Mouse (Mus musculus) hindbrain, embryonic 16.5 days (tissue): ENCODE results near the gene Ece1. TPM values are rescaled to one million over a fixed set of nuclear protein-coding genes. Genes with fewer than 3 reads are reported as not detected.
A peak's percentile ranks its signal among the peaks of the same experiment; 100 is the strongest.
"Not testable (repeated sequence)": the region's sequence is repeated elsewhere in the genome, so short reads cannot be mapped to it uniquely, and the experiment has no call there.

Experiments used
- ATAC-seq: fragments of 200-750 bp; cut with Nextera tagmentation; 2 replicates; pipeline ENCODE4 v1.8.0; 2017; ENCODE audit warnings: moderate TSS enrichment, moderate library complexity
- H3K27ac ChIP-seq: fragments of 300-500 bp; sonication (generic); 2 replicates; pipeline ENCODE4 v1.5.1; 2014; ENCODE audit warnings: low read depth, mild to moderate bottlenecking, control low read depth, low read length, moderate library complexity
- H3K27me3 ChIP-seq: fragments of 300-500 bp; sonication (generic); replicated peaks from 2 replicates; pipeline ENCODE4 v1.6.1; 2014; ENCODE audit warnings: low read length; ENCODE audit not compliant: control insufficient read depth, insufficient read depth
- H3K36me3 ChIP-seq: fragments of 300-500 bp; sonication (generic); 2 replicates; pipeline ENCODE4 v1.6.1; 2014; ENCODE audit warnings: mild to moderate bottlenecking, low read length, moderate library complexity, mixed read lengths; ENCODE audit not compliant: control insufficient read depth, insufficient read depth
- H3K4me1 ChIP-seq: fragments of 300-500 bp; sonication (generic); 2 replicates; pipeline ENCODE4 v1.6.1; 2014; ENCODE audit warnings: low read depth, low read length; ENCODE audit not compliant: control insufficient read depth, insufficient read depth
- H3K4me2 ChIP-seq: fragments of 300-500 bp; sonication (generic); 2 replicates; pipeline ENCODE4 v1.6.1; 2014; ENCODE audit warnings: mild to moderate bottlenecking, low read length, control low read depth, moderate library complexity
- H3K4me3 ChIP-seq: fragments of 300-500 bp; sonication (generic); 2 replicates; pipeline ENCODE4 v1.5.1; 2014; ENCODE audit warnings: mild to moderate bottlenecking, low read length, control low read depth, moderate library complexity
- H3K9ac ChIP-seq: fragments of 300-500 bp; sonication (generic); 2 replicates; pipeline ENCODE4 v1.6.1; 2014; ENCODE audit warnings: low read depth, mild to moderate bottlenecking, control low read depth, low read length, moderate library complexity
- H3K9me3 ChIP-seq: fragments of 300-500 bp; sonication (generic); 2 replicates; pipeline ENCODE4 v1.6.1; 2014; ENCODE audit warnings: mild to moderate bottlenecking, low read length, moderate library complexity; ENCODE audit not compliant: control insufficient read depth
- WGBS: fragments of 180-500 bp; shearing (Covaris S2); extraction: QIAGEN DNeasy Blood & Tissue Kit; methylation state at CpG from one replicate; pipeline ENCODE4 v1.1.7; 2014; 5-methylcytosine and 5-hydroxymethylcytosine counted together
- polyA plus RNA-seq: library from polyadenylated mRNA; unstranded; fragments of >200 nt; fragmentation: Nextera tagmentation; extraction: Ambion mirVana; gene quantifications from 2 replicates; pipeline ENCODE4 v1.2.1, GENCODE M21; 2015

Gene Ece1
- polyA plus RNA-seq, 1 experiment from 2014 or later: 18.5 TPM

- H3K9ac ChIP-seq: no peak overlapping the region
- H3K27ac ChIP-seq: no peak overlapping the region
- no peak overlapping the region for H3K4me2 ChIP-seq
- H3K36me3 ChIP-seq: peaks cover 32% of the 10 kb centered on the region
- peak; percentile 7; the same call in 1 of the 2 replicates for ATAC-seq
- no peak overlapping the region for H3K4me3 ChIP-seq
- H3K27me3 ChIP-seq: no peaks in the 10 kb centered on the region
- H3K9me3 ChIP-seq: 0 out of 2 replicates have a peak, but pooled peaks cover 3% of the 10 kb centered on the region
- 83% methylated on average over 20 of the region's 20 CpGs for WGBS
- H3K4me1 ChIP-seq: no peaks in the 10 kb centered on the region
Measured at GRCm38 (mm10) chr4:137962643-137963350, 100.8 kb downstream of the Ece1 start.

- Histone ChIP-seq H3K9ac (no peak overlapping the region), H3K4me2 (no peak overlapping the region), H3K36me3 (peaks cover 29% of the 10 kb centered on the region), H3K4me3 (no peak overlapping the region), H3K4me1 (no peaks in the 10 kb centered on the region), H3K27me3 (no peaks in the 10 kb centered on the region), H3K27ac (no peak overlapping the region), H3K9me3 (0 out of 2 replicates have a peak, but pooled peaks cover 3% of the 10 kb centered on the region)
- ATAC-seq: no peak
- 75% methylated on average over 6 of the region's 6 CpGs for WGBS
Measured at GRCm38 (mm10) chr4:137963431-137963830, 101.4 kb downstream of the Ece1 start.

- H3K27me3 ChIP-seq: no peaks in the 10 kb centered on the region
- H3K4me1 ChIP-seq: no peaks in the 10 kb centered on the region
- H3K4me3 ChIP-seq: no peak overlapping the region
- no peak overlapping the region for H3K27ac ChIP-seq
- no peak overlapping the region for H3K4me2 ChIP-seq
- WGBS: 47% methylated on average over 6 of the region's 9 CpGs
- H3K36me3 ChIP-seq: peaks cover 27% of the 10 kb centered on the region
- no peak for ATAC-seq
- H3K9ac ChIP-seq: no peak overlapping the region
- 0 out of 2 replicates have a peak, but pooled peaks cover 3% of the 10 kb centered on the region for H3K9me3 ChIP-seq
Measured at GRCm38 (mm10) chr4:137963881-137964584, 102.0 kb downstream of the Ece1 start.

GRCm38 (mm10) chr4:137964585-137964930 lies 102.5 kb downstream of the Ece1 start:
- no peak overlapping the region for H3K4me3 ChIP-seq
- 92% methylated on average over 11 of the region's 11 CpGs for WGBS
- H3K4me2 ChIP-seq: no peak overlapping the region
- no peaks in the 10 kb centered on the region for H3K27me3 ChIP-seq
- H3K36me3 ChIP-seq: peaks cover 21% of the 10 kb centered on the region
- no peak for ATAC-seq
- H3K4me1 ChIP-seq: no peaks in the 10 kb centered on the region
- 0 out of 2 replicates have a peak, but pooled peaks cover under 1% of the 10 kb centered on the region for H3K9me3 ChIP-seq
- H3K9ac ChIP-seq: no peak overlapping the region
- H3K27ac ChIP-seq: no peak overlapping the region

GRCm38 (mm10) chr4:137968203-137968602 lies 106.2 kb downstream of the Ece1 start:
- Histone ChIP-seq H3K4me2 (no peak overlapping the region), H3K27me3 (no peaks in the 10 kb centered on the region), H3K4me1 (no peaks in the 10 kb centered on the region), H3K27ac (no peak overlapping the region), H3K9ac (no peak overlapping the region), H3K9me3 (no peaks in the 10 kb centered on the region), H3K4me3 (no peak overlapping the region), H3K36me3 (no peaks in the 10 kb centered on the region)
- WGBS: 13% methylated on average over 9 of the region's 9 CpGs
- peak; percentile 57; the same call in 1 of the 2 replicates for ATAC-seq

- H3K9me3 ChIP-seq, H3K27ac ChIP-seq, H3K27me3 ChIP-seq, H3K36me3 ChIP-seq, H3K4me2 ChIP-seq, H3K9ac ChIP-seq, H3K4me1 ChIP-seq, H3K4me3 ChIP-seq: not testable (repeated sequence)
- peak; percentile 58; the same call in 1 of the 2 replicates for ATAC-seq
- WGBS: no CpG with 5 or more reads among the region's 11 CpGs
Measured at GRCm38 (mm10) chr4:137970623-137971199, 108.7 kb downstream of the Ece1 start.

- H3K9me3 ChIP-seq, H3K36me3 ChIP-seq, H3K27ac ChIP-seq, H3K4me3 ChIP-seq, H3K27me3 ChIP-seq, H3K4me1 ChIP-seq, H3K4me2 ChIP-seq, H3K9ac ChIP-seq: not testable (repeated sequence)
- no CpG with 5 or more reads among the region's 11 CpGs for WGBS
- peak; percentile 56 for ATAC-seq
Measured at GRCm38 (mm10) chr4:137974856-137975432, 112.9 kb downstream of the Ece1 start.

GRCm38 (mm10) chr4:137979066-137979644 lies 117.1 kb downstream of the Ece1 start:
- not testable (repeated sequence) for H3K9ac ChIP-seq, H3K4me2 ChIP-seq, H3K27me3 ChIP-seq, H3K4me1 ChIP-seq, H3K27ac ChIP-seq, H3K9me3 ChIP-seq, H3K36me3 ChIP-seq, H3K4me3 ChIP-seq
- no CpG with 5 or more reads among the region's 11 CpGs for WGBS
- ATAC-seq: peak; percentile 53

GRCm38 (mm10) chr4:137982869-137983268 lies 120.8 kb downstream of the Ece1 start:
- 91% methylated on average over 1 of the region's 1 CpGs for WGBS
- Histone ChIP-seq H3K9ac (no peak overlapping the region), H3K9me3 (no peaks in the 10 kb centered on the region), H3K4me3 (no peak overlapping the region), H3K4me1 (no peaks in the 10 kb centered on the region), H3K36me3 (no peaks in the 10 kb centered on the region), H3K27me3 (no peaks in the 10 kb centered on the region), H3K27ac (no peak overlapping the region), H3K4me2 (no peak overlapping the region)
- no peak for ATAC-seq
